18 mouse cellular contexts compared by ENCODE assay signal in genomic region chr13:55917316-55917715, GRCm38 (mm10).
"Had no signal": no experiment of that assay in that cellular context is flagged by ENCODE, and none has a peak within 500 bp of the region (broad histone marks: within the 10 kb centered on the region; RNA-seq: fewer than 3 reads in every experiment).

No protein-coding gene starts in this region.

- H3K4me2 ChIP-seq: liver, embryonic 15.5 days; lung, embryonic 15.5 days; midbrain, embryonic 11.5 days; midbrain, embryonic 13.5 days; midbrain, embryonic 15.5 days; neural tube, embryonic 12.5 days had no signal

- H3K4me1 ChIP-seq: liver, embryonic 15.5 days; megakaryocyte, embryonic 14.5 days; midbrain, embryonic 13.5 days; neural tube, embryonic 12.5 days had no signal

- H3K4me3 ChIP-seq: liver, embryonic 15.5 days; lung, embryonic 15.5 days; megakaryocyte, embryonic 14.5 days; midbrain, embryonic 13.5 days; midbrain, embryonic 15.5 days; neural tube, embryonic 12.5 days had no signal

- DNase-seq: liver, postnatal 0 days; lung, adult 2 months; lung, postnatal 14 days; lung, postnatal 36 days; right cerebral cortex, postnatal 14 days; spleen, adult 18-20 months; thymus, adult 18-20 months; thymus, postnatal 14 days; thymus, postnatal 36 days had no signal

- H3K9me3 ChIP-seq: liver, embryonic 15.5 days; lung, embryonic 15.5 days; megakaryocyte, embryonic 14.5 days; midbrain, embryonic 13.5 days; midbrain, embryonic 15.5 days; neural tube, embryonic 12.5 days had no signal

- H3K36me3 ChIP-seq: liver, embryonic 15.5 days; lung, embryonic 15.5 days; midbrain, embryonic 13.5 days; midbrain, embryonic 15.5 days; neural tube, embryonic 12.5 days had no signal

- H3K27ac ChIP-seq: liver, embryonic 15.5 days; lung, embryonic 15.5 days; macrophage; midbrain, embryonic 13.5 days; midbrain, embryonic 15.5 days; neural tube, embryonic 12.5 days had no signal

- H3K9ac ChIP-seq: liver, embryonic 15.5 days; liver, postnatal 0 days; lung, embryonic 15.5 days; midbrain, embryonic 13.5 days; midbrain, embryonic 15.5 days; neural tube, embryonic 12.5 days had no signal

- H3K27me3 ChIP-seq: lung, embryonic 15.5 days had no signal

- ATAC-seq: liver, postnatal 0 days; lung, postnatal 0 days; midbrain, embryonic 13.5 days; midbrain, embryonic 15.5 days had no signal
